Mouse (Mus musculus) embryonic fibroblast, embryonic 13.5 days (primary cell): Measurements from ENCODE around the gene Anxa9. TPM values are rescaled to one million over a fixed set of nuclear protein-coding genes. Genes with fewer than 3 reads are reported as not detected.

Source experiments
- H3K27ac ChIP-seq: 2 replicates; pipeline ENCODE4 v1.5.1; 2012; ENCODE audit warnings: low read length, control low read depth, inconsistent platforms; ENCODE audit not compliant: insufficient read depth
- H3K4me1 ChIP-seq: 2 replicates; pipeline ENCODE4 v1.6.1; 2011; ENCODE audit warnings: low read length; ENCODE audit not compliant: control insufficient read depth, insufficient read depth
- H3K4me3 ChIP-seq: 2 replicates; pipeline ENCODE4 v1.5.1; 2011; ENCODE audit warnings: mild to moderate bottlenecking, control low read depth, low read length; ENCODE audit not compliant: insufficient read depth
- CTCF ChIP-seq: IDR thresholded peaks from 2 replicates; pipeline ENCODE4 v1.5.1; 2011; ENCODE audit warnings: mild to moderate bottlenecking, control low read depth, low read length, moderate library complexity, borderline replicate concordance; ENCODE audit not compliant: insufficient read depth
- POLR2A ChIP-seq: IDR thresholded peaks from 2 replicates; pipeline ENCODE4 v1.6.1; 2011; ENCODE audit warnings: low read depth, mild to moderate bottlenecking, control low read depth, low read length, moderate library complexity
- polyA plus RNA-seq: library from polyadenylated mRNA; stranded (reverse); fragments of >200 nt; gene quantifications from 2 replicates; pipeline ENCODE4 v1.2.4, GENCODE M21; 2011; ENCODE audit warnings: low read depth; ENCODE audit not compliant: missing spikeins, insufficient read length

Gene Anxa9
- polyA plus RNA-seq, 1 experiment, result 0.79 TPM

- Histone ChIP-seq H3K4me1 (no peaks in the 10 kb centered on the region; the same call in 1 of the 2 replicates), H3K27ac (no peak overlapping the region), H3K4me3 (no peak overlapping the region)
- TF ChIP-seq CTCF (no peak), POLR2A (no peak)
These were observed 31.8 kb downstream of the Anxa9 start for GRCm38 (mm10) chr3:95275161-95275560.

GRCm38 (mm10) chr3:95274453-95274852 lies 32.5 kb downstream of the Anxa9 start:
- no peak overlapping the region for H3K27ac ChIP-seq
- no peak overlapping the region for H3K4me3 ChIP-seq
- TF ChIP-seq POLR2A (no peak), CTCF (no peak)
- H3K4me1 ChIP-seq, result no peaks in the 10 kb centered on the region; the same call in 1 of the 2 replicates

- TF ChIP-seq POLR2A (no peak), CTCF (no peak)
- H3K4me3 ChIP-seq, result no peak overlapping the region
- no peak overlapping the region for H3K27ac ChIP-seq
- no peaks in the 10 kb centered on the region; the same call in 1 of the 2 replicates for H3K4me1 ChIP-seq
These were observed 33.5 kb downstream of the Anxa9 start for GRCm38 (mm10) chr3:95273471-95273870.

DNA sequence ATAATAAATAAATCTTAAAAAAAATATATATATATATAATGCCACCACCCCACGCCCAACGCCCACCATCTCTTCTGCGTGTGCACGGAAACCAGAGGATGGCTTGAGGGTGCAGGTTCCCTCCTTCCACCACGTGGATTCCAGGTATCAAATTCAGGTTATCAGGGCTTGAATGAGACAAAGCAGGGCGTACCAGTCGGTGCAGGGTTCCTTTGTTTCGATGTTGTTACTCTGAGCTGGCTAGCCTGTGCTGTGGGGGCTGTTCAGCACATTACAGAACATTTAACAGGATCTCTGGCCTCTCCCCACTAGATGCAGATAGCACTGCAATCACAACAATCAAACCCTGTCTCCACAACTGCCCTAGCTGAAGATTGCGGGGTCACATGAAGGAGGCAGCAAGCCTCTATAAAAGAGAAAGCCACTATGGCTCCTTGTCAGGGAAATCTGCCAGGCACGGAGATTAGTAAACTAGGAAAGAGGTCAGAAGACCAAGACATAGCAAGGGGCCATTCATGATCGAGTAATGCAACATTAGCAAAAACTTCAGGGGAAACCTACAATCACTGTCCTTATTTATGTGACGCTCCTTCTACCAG lies 36.1 kb downstream of the Anxa9 start:
- no peaks in the 10 kb centered on the region for H3K4me1 ChIP-seq
- H3K4me3 ChIP-seq, result no peak overlapping the region
- TF ChIP-seq CTCF (no peak), POLR2A (no peak)
- H3K27ac ChIP-seq, result no peak overlapping the region

DNA sequence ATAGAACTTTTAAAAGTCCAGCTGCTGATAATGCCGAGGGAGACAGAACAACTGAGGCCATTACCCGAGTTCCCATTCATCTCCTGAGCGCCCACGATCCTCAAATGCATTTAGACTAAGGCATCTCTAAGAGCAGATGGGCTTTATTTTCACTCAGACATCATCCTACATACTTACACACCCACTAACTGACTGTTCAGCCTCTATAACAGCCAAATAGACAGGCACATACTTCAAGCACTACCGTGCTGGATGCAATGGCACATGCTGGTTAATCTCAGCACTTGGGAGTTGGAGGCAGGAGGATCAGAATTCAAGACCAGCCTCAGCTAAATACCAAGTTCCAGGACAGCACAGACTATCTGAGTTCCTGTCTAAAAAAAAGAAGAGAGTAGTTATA lies 37.2 kb downstream of the Anxa9 start:
- Histone ChIP-seq H3K27ac (no peak overlapping the region), H3K4me3 (no peak overlapping the region), H3K4me1 (no peaks in the 10 kb centered on the region)
- TF ChIP-seq CTCF (no peak), POLR2A (no peak)

DNA sequence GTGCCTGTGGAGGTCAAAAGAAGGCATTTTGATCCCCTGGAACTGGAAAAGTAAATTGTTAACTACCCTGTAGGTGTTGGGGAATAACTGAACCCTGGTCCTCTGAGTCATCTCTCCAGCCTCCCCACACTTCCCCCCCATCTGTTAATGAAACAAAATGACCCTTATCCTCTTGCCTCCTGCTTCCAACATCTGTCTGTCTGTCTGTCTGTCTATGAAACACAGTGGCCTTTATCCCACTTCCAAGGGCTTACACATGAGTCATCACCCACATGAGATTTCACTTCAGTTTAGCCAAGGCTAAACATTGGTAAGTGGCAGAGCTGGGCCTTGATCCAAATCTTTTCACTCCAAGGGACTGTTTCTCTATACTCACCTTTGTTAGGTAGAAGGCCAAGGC lies 39.1 kb downstream of the Anxa9 start:
- H3K4me1 ChIP-seq, result no peaks in the 10 kb centered on the region
- TF ChIP-seq POLR2A, result no peak
- no peak for TF ChIP-seq CTCF
- no peak overlapping the region for H3K27ac ChIP-seq

DNA sequence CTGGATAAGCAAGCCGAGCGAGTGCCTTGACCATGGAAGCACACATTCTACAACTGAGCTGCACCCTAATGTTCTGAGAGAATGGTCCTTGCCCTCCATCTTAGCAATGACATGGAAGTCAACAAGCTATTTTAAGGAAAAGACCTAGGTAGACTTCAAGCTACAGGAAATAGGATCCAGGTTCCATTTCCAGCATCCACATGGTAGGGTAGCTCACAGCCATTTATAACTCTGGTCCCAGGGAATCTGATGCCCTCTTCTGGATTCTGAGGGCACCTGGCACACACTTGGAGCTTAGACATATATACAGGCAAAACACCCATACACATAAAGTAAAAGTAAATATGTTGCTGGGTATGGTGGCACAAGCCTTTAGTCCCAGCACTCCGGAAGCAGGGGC lies 40.9 kb downstream of the Anxa9 start:
- Histone ChIP-seq H3K4me3 (no peak overlapping the region), H3K27ac (no peak overlapping the region), H3K4me1 (peaks cover 6% of the 10 kb centered on the region; the same call in 1 of the 2 replicates)
- TF ChIP-seq CTCF, result no peak
- TF ChIP-seq POLR2A, result no peak

More for the DNA sequence above, 39.1 kb downstream of the Anxa9 start:
- no peak overlapping the region for H3K4me3 ChIP-seq

- peaks cover 6% of the 10 kb centered on the region; the same call in 1 of the 2 replicates for H3K4me1 ChIP-seq
- no peak overlapping the region for H3K27ac ChIP-seq
- TF ChIP-seq CTCF (no peak), POLR2A (no peak)
- H3K4me3 ChIP-seq, result no peak overlapping the region
These were observed 42.3 kb downstream of the Anxa9 start for GRCm38 (mm10) chr3:95264724-95265123.

- TF ChIP-seq POLR2A, result no peak
- peak; percentile 52; the same call in 1 of the 2 replicates for TF ChIP-seq CTCF
- H3K4me1 ChIP-seq, result peaks cover 6% of the 10 kb centered on the region; the same call in 1 of the 2 replicates
- no peak overlapping the region for H3K4me3 ChIP-seq
- no peak overlapping the region for H3K27ac ChIP-seq
These were observed 43.8 kb downstream of the Anxa9 start for GRCm38 (mm10) chr3:95263089-95263739.

DNA sequence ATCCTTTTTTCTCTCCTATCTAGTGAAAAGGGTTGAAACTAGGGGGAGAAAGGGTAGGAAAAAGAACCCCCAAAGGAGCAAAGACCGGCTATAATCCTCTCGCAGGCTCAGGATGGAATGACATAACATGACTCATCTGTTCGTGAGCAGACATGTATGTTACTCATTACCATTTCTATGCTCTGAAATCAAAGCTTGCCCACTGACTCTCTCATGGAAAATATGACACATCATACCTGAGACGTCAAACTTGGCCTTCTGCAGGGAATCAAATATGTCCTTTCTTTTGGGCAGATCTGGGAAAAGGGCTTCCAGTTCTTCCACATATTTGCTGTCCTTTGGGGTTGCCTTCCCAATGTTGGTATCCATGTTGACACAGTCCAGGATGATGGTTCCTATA lies 45.0 kb downstream of the Anxa9 start:
- no peak overlapping the region for H3K4me3 ChIP-seq
- H3K27ac ChIP-seq, result peak overlapping the region; percentile 83
- TF ChIP-seq POLR2A, result no peak
- TF ChIP-seq CTCF, result no peak
- peaks cover 6% of the 10 kb centered on the region; the same call in 1 of the 2 replicates for H3K4me1 ChIP-seq
